Mouse (Mus musculus): ENCODE measurements around the gene Ccdc153. TPM values are rescaled to one million over a fixed set of nuclear protein-coding genes. Genes with fewer than 3 reads are reported as not detected.

The Ccdc153 gene
- polyA plus RNA-seq, 1 experiment, result 3.7 TPM

DNA sequence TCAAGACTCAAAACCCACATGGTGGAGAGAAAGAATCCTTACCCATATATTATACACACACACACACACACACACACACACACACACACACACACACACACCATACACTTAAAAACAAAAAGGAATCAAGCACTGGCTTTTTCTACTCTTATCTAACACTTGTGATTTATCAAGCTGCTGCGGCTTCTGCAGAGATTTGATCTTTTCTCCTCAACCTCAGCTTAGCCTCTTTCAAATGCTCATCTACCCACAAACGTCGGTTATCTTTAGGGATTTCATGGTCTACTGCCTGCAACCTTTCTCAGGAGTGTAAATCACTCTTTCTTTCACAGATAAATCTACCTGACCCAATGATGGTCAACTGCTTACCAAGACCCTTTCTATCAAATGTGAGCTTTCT lies 40.0 kb upstream of the Ccdc153 start:
- Histone ChIP-seq H3K27me3 (ENCODE audit: control insufficient read depth, insufficient read depth, low read length) (no peaks in the 10 kb centered on the region), H3K4me3 (replicated peaks; ENCODE audit: insufficient read depth, low read depth, low read length) (no peak overlapping the region), H3K27ac (ENCODE audit: insufficient read depth, low read length) (no peak overlapping the region), H3K4me1 (ENCODE audit: control insufficient read depth, insufficient read depth, low read length) (peaks cover 3% of the 10 kb centered on the region; the same call in 1 of the 2 replicates)
- no peak for DNase-seq
- TF ChIP-seq POLR2A (IDR thresholded peaks at IDR 0.05; ENCODE audit: borderline replicate concordance, insufficient read depth, low read length), result no peak
- TF ChIP-seq CTCF (IDR thresholded peaks at IDR 0.05; ENCODE audit: borderline replicate concordance, insufficient read depth, low read depth, low read length), result no peak
- WGBS, result 84% methylated on average over 3 of the region's 3 CpGs

GRCm38 (mm10) chr9:44207840-44208239 lies 32.6 kb upstream of the Ccdc153 start:
- no peak for TF ChIP-seq POLR2A (IDR thresholded peaks at IDR 0.05; ENCODE audit: borderline replicate concordance, insufficient read depth, low read length)
- TF ChIP-seq CTCF (IDR thresholded peaks at IDR 0.05; ENCODE audit: borderline replicate concordance, insufficient read depth, low read depth, low read length), result no peak
- Histone ChIP-seq H3K4me1 (ENCODE audit: control insufficient read depth, insufficient read depth, low read length) (no peaks in the 10 kb centered on the region), H3K4me3 (replicated peaks; ENCODE audit: insufficient read depth, low read depth, low read length) (no peak overlapping the region), H3K27me3 (ENCODE audit: control insufficient read depth, insufficient read depth, low read length) (no peaks in the 10 kb centered on the region), H3K27ac (ENCODE audit: insufficient read depth, low read length) (no peak overlapping the region)
- no peak for DNase-seq
- WGBS, result 79% methylated on average over 2 of the region's 2 CpGs

DNA sequence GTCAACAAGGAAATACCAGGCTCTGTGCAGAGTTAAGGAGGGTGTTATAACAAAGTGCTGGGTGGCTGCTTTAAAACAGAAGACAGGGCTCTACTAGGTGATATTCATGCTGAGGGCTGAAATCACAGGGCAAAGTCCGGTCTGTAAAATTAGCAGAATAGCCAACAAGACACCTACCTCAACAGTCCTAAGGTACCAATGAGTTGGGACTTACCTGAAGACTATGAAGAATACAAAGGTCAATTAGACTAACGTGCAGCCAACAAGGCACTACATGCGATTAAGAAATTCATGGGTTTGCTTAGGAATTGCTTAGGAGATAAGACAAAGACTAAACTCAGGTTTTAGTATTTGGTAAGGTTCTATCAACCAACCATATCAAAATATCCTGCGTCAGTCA lies 31.1 kb upstream of the Ccdc153 start:
- TF ChIP-seq CTCF (IDR thresholded peaks at IDR 0.05; ENCODE audit: borderline replicate concordance, insufficient read depth, low read depth, low read length), result no peak
- TF ChIP-seq POLR2A (IDR thresholded peaks at IDR 0.05; ENCODE audit: borderline replicate concordance, insufficient read depth, low read length), result no peak
- Histone ChIP-seq H3K27me3 (ENCODE audit: control insufficient read depth, insufficient read depth, low read length) (no peaks in the 10 kb centered on the region), H3K27ac (ENCODE audit: insufficient read depth, low read length) (no peak overlapping the region), H3K4me3 (replicated peaks; ENCODE audit: insufficient read depth, low read depth, low read length) (no peak overlapping the region), H3K4me1 (ENCODE audit: control insufficient read depth, insufficient read depth, low read length) (no peaks in the 10 kb centered on the region)
- DNase-seq, result no peak
- 97% methylated on average over 4 of the region's 4 CpGs for WGBS

GRCm38 (mm10) chr9:44212406-44212805 lies 28.1 kb upstream of the Ccdc153 start:
- Histone ChIP-seq H3K27ac (ENCODE audit: insufficient read depth, low read length) (no peak overlapping the region), H3K4me3 (replicated peaks; ENCODE audit: insufficient read depth, low read depth, low read length) (no peak overlapping the region), H3K27me3 (ENCODE audit: control insufficient read depth, insufficient read depth, low read length) (no peaks in the 10 kb centered on the region), H3K4me1 (ENCODE audit: control insufficient read depth, insufficient read depth, low read length) (no peaks in the 10 kb centered on the region)
- no peak for DNase-seq
- TF ChIP-seq POLR2A (IDR thresholded peaks at IDR 0.05; ENCODE audit: borderline replicate concordance, insufficient read depth, low read length) (no peak), CTCF (IDR thresholded peaks at IDR 0.05; ENCODE audit: borderline replicate concordance, insufficient read depth, low read depth, low read length) (no peak)
- WGBS, result 97% methylated on average over 4 of the region's 4 CpGs

DNA sequence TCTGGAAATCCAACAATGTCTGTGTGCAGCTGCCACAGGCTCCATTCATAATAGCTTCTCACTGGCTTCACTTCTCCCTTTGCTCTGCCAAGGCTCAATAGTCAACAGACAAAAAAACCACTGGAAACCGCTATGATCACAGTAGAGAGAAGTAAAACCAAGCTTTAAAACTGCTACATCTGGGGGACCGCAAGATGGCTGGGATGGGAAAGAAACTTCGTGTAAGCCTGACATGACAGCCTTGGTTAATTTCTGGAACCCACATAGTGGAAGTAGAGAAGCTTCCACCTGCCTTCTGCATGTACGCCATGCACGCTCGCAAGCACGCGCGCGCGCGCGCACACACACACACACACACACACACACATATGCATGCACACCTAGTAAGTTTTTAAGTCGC lies 26.9 kb upstream of the Ccdc153 start:
- TF ChIP-seq POLR2A (IDR thresholded peaks at IDR 0.05; ENCODE audit: borderline replicate concordance, insufficient read depth, low read length), result no peak
- TF ChIP-seq CTCF (IDR thresholded peaks at IDR 0.05; ENCODE audit: borderline replicate concordance, insufficient read depth, low read depth, low read length), result no peak
- no peaks in the 10 kb centered on the region for H3K27me3 ChIP-seq (ENCODE audit: control insufficient read depth, insufficient read depth, low read length)
- no peaks in the 10 kb centered on the region for H3K4me1 ChIP-seq (ENCODE audit: control insufficient read depth, insufficient read depth, low read length)
- no peak overlapping the region for H3K4me3 ChIP-seq (replicated peaks; ENCODE audit: insufficient read depth, low read depth, low read length)
- H3K27ac ChIP-seq (ENCODE audit: insufficient read depth, low read length), result no peak overlapping the region
- 92% methylated on average over 14 of the region's 14 CpGs for WGBS
- DNase-seq, result no peak

DNA sequence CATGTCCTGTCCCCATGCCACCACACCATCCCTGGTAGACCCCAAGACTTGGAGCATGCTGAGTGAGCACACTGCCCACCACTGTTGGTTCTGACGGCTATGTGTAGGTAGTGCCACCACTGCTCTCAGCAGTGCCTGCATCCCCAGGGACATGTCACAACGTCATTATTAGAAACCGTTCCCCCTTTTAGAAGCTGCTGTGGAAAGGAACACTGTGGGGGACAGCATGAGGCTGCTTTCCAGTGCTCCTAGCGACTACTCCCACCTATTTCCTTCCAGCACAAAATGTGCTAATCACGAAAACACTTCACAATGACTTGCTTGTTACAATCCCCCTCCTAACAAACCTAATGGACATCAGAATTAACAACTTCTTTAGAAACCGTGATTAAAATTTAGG lies 14.5 kb upstream of the Ccdc153 start:
- TF ChIP-seq POLR2A (IDR thresholded peaks at IDR 0.05; ENCODE audit: borderline replicate concordance, insufficient read depth, low read length) (no peak), CTCF (IDR thresholded peaks at IDR 0.05; ENCODE audit: borderline replicate concordance, insufficient read depth, low read depth, low read length) (no peak)
- WGBS, result 38% methylated on average over 6 of the region's 6 CpGs
- no peak for DNase-seq
- no peak overlapping the region for H3K27ac ChIP-seq (ENCODE audit: insufficient read depth, low read length)
- no peaks in the 10 kb centered on the region for H3K27me3 ChIP-seq (ENCODE audit: control insufficient read depth, insufficient read depth, low read length)
- peaks cover 8% of the 10 kb centered on the region for H3K4me1 ChIP-seq (ENCODE audit: control insufficient read depth, insufficient read depth, low read length)
- no peak overlapping the region for H3K4me3 ChIP-seq (replicated peaks; ENCODE audit: insufficient read depth, low read depth, low read length)

DNA sequence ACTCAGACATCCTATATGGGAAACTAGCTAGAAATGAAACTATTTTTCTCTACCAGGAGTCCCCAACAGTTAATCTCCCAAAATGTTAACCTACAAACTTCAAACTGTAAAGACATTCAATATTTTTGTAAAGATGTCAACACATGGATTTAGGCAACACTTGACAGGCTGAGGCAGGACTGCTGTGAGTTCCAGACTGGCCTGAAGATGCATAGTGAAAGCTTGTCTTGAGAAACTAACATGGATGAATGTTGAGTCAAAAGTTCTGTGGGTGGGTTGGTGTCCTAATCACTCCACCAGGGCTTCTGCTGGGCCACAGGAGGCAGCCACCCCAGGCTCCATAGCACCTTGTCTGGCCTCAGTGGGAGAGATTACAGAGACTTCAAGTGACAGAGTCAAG lies 8.9 kb upstream of the Ccdc153 start:
- TF ChIP-seq POLR2A (IDR thresholded peaks at IDR 0.05; ENCODE audit: borderline replicate concordance, insufficient read depth, low read length), result no peak
- TF ChIP-seq CTCF (IDR thresholded peaks at IDR 0.05; ENCODE audit: borderline replicate concordance, insufficient read depth, low read depth, low read length), result no peak
- Histone ChIP-seq H3K27me3 (ENCODE audit: control insufficient read depth, insufficient read depth, low read length) (no peaks in the 10 kb centered on the region), H3K27ac (ENCODE audit: insufficient read depth, low read length) (no peak overlapping the region), H3K4me3 (replicated peaks; ENCODE audit: insufficient read depth, low read depth, low read length) (no peak overlapping the region), H3K4me1 (ENCODE audit: control insufficient read depth, insufficient read depth, low read length) (peaks cover 9% of the 10 kb centered on the region)
- DNase-seq, result no peak

GRCm38 (mm10) chr9:44233021-44233801 lies 7.3 kb upstream of the Ccdc153 start:
- Histone ChIP-seq H3K27ac (ENCODE audit: insufficient read depth, low read length) (peak overlapping the region; percentile 82), H3K4me1 (ENCODE audit: control insufficient read depth, insufficient read depth, low read length) (peaks cover 9% of the 10 kb centered on the region), H3K4me3 (replicated peaks; ENCODE audit: insufficient read depth, low read depth, low read length) (peak overlapping the region; percentile 98), H3K27me3 (ENCODE audit: control insufficient read depth, insufficient read depth, low read length) (no peaks in the 10 kb centered on the region)
- WGBS, result 1% methylated on average over 40 of the region's 40 CpGs
- DNase-seq, result no peak
- TF ChIP-seq CTCF (IDR thresholded peaks at IDR 0.05; ENCODE audit: borderline replicate concordance, insufficient read depth, low read depth, low read length) (no peak), POLR2A (IDR thresholded peaks at IDR 0.05; ENCODE audit: borderline replicate concordance, insufficient read depth, low read length) (no peak)

Data from cerebellum, adult 2 months (tissue).